ENCODE assay signal across 23 mouse cellular contexts in genomic region chr5:138081446-138081845, GRCm38 (mm10). TPM values are rescaled to one million over a fixed set of nuclear protein-coding genes. Genes with fewer than 3 reads are reported as not detected.
DNase-seq lines count a peak whose midpoint lies in the region; TF ChIP-seq lines count a peak whose summit lies in the region.
"Had no signal": no experiment of that assay in that cellular context is flagged by ENCODE, and none has a peak within 500 bp of the region (broad histone marks: within the 10 kb centered on the region; RNA-seq: fewer than 3 reads in every experiment).

No protein-coding gene starts in this region.

- intact Hi-C loops in heart, postnatal 10 days (cut with DNase I): no loop called here

- no peaks in the 10 kb centered on the region for H3K36me3 ChIP-seq in E14TG2a.4 (ENCODE audit: insufficient read depth, low read length)
- H3K36me3 ChIP-seq: embryonic facial prominence, embryonic 13.5 days; embryonic facial prominence, embryonic 15.5 days; forebrain, embryonic 10.5 days; forebrain, embryonic 12.5 days; G1E had no signal

- peak; percentile 68 for DNase-seq in heart, adult 11 months
- no peak for DNase-seq in heart, postnatal 10 days
- DNase-seq in layer of hippocampus, adult 11-12 months (ENCODE audit: low spot score): peak; percentile 1
- no peak for DNase-seq in layer of hippocampus, postnatal 25 days (ENCODE audit: extremely low spot score in 1 of 2, low spot score in 1 of 2)
- peak; percentile 61 for DNase-seq in A20 (ENCODE audit: low read depth, low spot score)
- DNase-seq in embryo, embryonic 11 days: no peak
- no peak for DNase-seq in MN1 (ENCODE audit: low spot score)
- DNase-seq: adrenal gland, adult 8-10 months; adrenal gland, postnatal 14 days; adrenal gland, postnatal 36 days; cerebellum, adult 11-12 months; cerebellum, adult 2 months; cerebellum, adult 9-10 months; cerebellum, postnatal 10 days; cerebellum, postnatal 25 days had no signal

- no peaks in the 10 kb centered on the region for H3K9me3 ChIP-seq in E14TG2a.4 (ENCODE audit: low read length)
- H3K9me3 ChIP-seq: embryonic facial prominence, embryonic 13.5 days; embryonic facial prominence, embryonic 15.5 days; forebrain, embryonic 10.5 days; forebrain, embryonic 12.5 days had no signal

- peak overlapping the region; percentile 50 for H3K4me3 ChIP-seq in E14TG2a.4 (replicated peaks; ENCODE audit: low read length)
- H3K4me3 ChIP-seq: embryonic facial prominence, embryonic 13.5 days; embryonic facial prominence, embryonic 15.5 days; erythroblast, embryonic 14.5 days; forebrain, embryonic 10.5 days; forebrain, embryonic 12.5 days had no signal

- H3K4me1 ChIP-seq in E14TG2a.4 (replicated peaks; ENCODE audit: low read depth, low read length): peaks cover 35% of the 10 kb centered on the region

- no peaks in the 10 kb centered on the region for H3K27me3 ChIP-seq in E14TG2a.4 (ENCODE audit: insufficient read depth, low read length)
- H3K27me3 ChIP-seq: embryonic facial prominence, embryonic 15.5 days had no signal

- no peak for TF ChIP-seq CTCF in E14TG2a.4 (conservative IDR thresholded peaks at IDR 0.05; ENCODE audit: low read length)

RNA-seq across cellular contexts. Expression of gene Zkscan1, which starts 3.4 kb away (rescaled TPM):
- 10 to 100 TPM; 20.8 to 24.4 TPM for total RNA-seq in heart, postnatal 10 days (2021)
- 10 to 100 TPM; 40.4 to 43.3 TPM for total RNA-seq in layer of hippocampus, postnatal 25 days (2021)

RNA-seq across cellular contexts. Expression of gene Smok3c, which starts 28.5 kb away (rescaled TPM):
- not detected for total RNA-seq in heart, postnatal 10 days (2021)
- not detected for total RNA-seq in layer of hippocampus, postnatal 25 days (2021)
- total RNA-seq: adrenal gland, adult 18-20 months; adrenal gland, adult 8-10 months; adrenal gland, postnatal 14 days; adrenal gland, postnatal 36 days had no signal

RNA-seq across cellular contexts. Expression of gene Zscan21, which starts 35.3 kb away (rescaled TPM):
- total RNA-seq in heart, postnatal 10 days (2021): 10 to 100 TPM; 14.5 to 18.2 TPM
- total RNA-seq in layer of hippocampus, postnatal 25 days (2021): 10 to 100 TPM; 14.1 to 16.7 TPM

Comparison
In these comparisons a context has a peak if more than half of its experiments do, and no peak if none do; other contexts are left out.
1. DNase-seq: peak in heart, adult 11 months (single experiment), layer of hippocampus, adult 11-12 months (single experiment) and A20 (single experiment); none in heart, postnatal 10 days (0 of 2), layer of hippocampus, postnatal 25 days (0 of 2), embryo, embryonic 11 days (single experiment) and MN1 (single experiment).